Mouse (Mus musculus) thymus, adult 2 months (tissue): ENCODE measurements around the gene Gna12. TPM values are rescaled to one million over a fixed set of nuclear protein-coding genes. Genes with fewer than 3 reads are reported as not detected.
A peak's percentile ranks its signal among the peaks of the same experiment; 100 is the strongest.

Experiments
- DNase-seq: peaks from one replicate; pipeline ENCODE4 v3.0.0; 2021
- H3K27ac ChIP-seq: fragments of 200-500 bp; 2 replicates; pipeline ENCODE4 v1.5.1; 2012; ENCODE audit warnings: low read length, control low read depth; ENCODE audit not compliant: control insufficient read depth, insufficient read depth
- H3K27me3 ChIP-seq: fragments of 200-500 bp; 2 replicates; pipeline ENCODE4 v1.6.1; 2012; ENCODE audit warnings: mild to moderate bottlenecking, low read length, moderate library complexity, mixed read lengths; ENCODE audit not compliant: control insufficient read depth, insufficient read depth
- H3K36me3 ChIP-seq: fragments of 200-500 bp; 2 replicates; pipeline ENCODE4 v1.6.1; 2012; ENCODE audit warnings: mild to moderate bottlenecking, low read length, moderate library complexity; ENCODE audit not compliant: control insufficient read depth, insufficient read depth
- H3K4me1 ChIP-seq: fragments of 200-500 bp; replicated peaks from 2 replicates; pipeline ENCODE4 v1.6.1; 2012; ENCODE audit warnings: low read length; ENCODE audit not compliant: control insufficient read depth, insufficient read depth
- H3K4me3 ChIP-seq: fragments of 200-500 bp; 2 replicates; pipeline ENCODE4 v1.5.1; 2012; ENCODE audit warnings: mild to moderate bottlenecking, low read length, control low read depth, moderate library complexity; ENCODE audit not compliant: control insufficient read depth, insufficient read depth
- CTCF ChIP-seq: fragments of 200-500 bp; IDR thresholded peaks from 2 replicates; pipeline ENCODE4 v1.5.1; 2012; ENCODE audit warnings: mild to moderate bottlenecking, control low read depth, low read length, moderate library complexity, borderline replicate concordance; ENCODE audit not compliant: control insufficient read depth, poor library complexity, insufficient read depth; ENCODE audit errors: extremely low read depth
- POLR2A ChIP-seq: fragments of 200-500 bp; IDR thresholded peaks from 2 replicates; pipeline ENCODE4 v1.6.1; 2012; ENCODE audit warnings: mild to moderate bottlenecking, low read length, control low read depth, moderate library complexity; ENCODE audit not compliant: control insufficient read depth, poor library complexity, insufficient read depth; ENCODE audit errors: extremely low read depth
- WGBS: fragments of 180-500 bp; shearing (Covaris S2); methylation state at CpG from one replicate; pipeline ENCODE4 v1.1.7; 2018; 5-methylcytosine and 5-hydroxymethylcytosine counted together
- polyA plus RNA-seq: library from polyadenylated mRNA; depleted of rRNA; stranded (reverse); fragments of >200 nt; gene quantifications from 2 replicates; pipeline ENCODE4 v1.2.3, GENCODE M21; 2012

Gene Gna12
- polyA plus RNA-seq, 1 experiment = 69.0 TPM

DNA sequence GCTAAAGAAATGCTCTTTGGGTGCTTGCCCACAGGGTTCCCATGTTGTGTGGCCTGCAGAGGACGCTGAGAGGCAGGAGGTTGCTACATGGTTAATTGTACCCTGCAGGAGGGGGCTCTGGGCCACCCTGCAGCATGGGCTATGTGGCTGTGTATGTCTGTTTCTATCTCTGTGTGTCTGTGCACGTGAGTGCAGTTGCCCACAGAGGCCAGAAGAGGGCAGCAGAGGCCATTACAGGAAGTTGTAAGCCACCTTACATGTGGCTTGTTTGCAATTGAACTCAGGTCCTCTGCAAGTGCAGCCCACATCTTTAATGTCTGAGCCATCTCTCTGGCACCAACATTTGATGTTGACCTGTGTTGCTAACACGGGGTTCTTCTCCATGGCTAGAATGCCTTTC lies 77.6 kb downstream of the Gna12 start:
- Histone ChIP-seq H3K4me3 (no peak overlapping the region), H3K4me1 (peaks cover 9% of the 10 kb centered on the region; the same call in 1 of the 2 replicates), H3K36me3 (no peaks in the 10 kb centered on the region), H3K27me3 (no peaks in the 10 kb centered on the region), H3K27ac (no peak overlapping the region)
- TF ChIP-seq POLR2A (no peak), CTCF (no peak)
- 96% methylated on average over 3 of the region's 3 CpGs for WGBS
- DNase-seq = no peak

DNA sequence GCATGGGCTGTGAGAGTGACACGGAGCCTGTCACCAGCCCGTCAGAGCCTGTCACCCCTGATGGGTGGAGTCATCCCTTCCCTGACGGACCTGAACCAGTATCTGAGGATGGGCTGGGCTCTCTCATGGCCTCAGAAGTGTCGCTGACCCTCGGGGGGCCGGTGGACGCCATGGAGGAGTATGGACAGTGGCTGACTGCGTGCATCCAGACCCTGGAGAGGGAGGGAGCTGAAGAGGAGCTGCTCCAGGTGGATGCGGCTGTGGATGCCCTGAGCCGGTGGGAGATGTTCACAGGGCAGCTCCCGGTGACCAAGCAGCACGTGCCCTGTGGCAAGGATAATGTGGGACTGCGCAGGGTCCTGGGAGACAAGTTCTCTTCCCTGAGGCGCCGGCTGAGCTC lies 78.2 kb downstream of the Gna12 start:
- 95% methylated on average over 15 of the region's 15 CpGs for WGBS
- no peak overlapping the region for H3K4me3 ChIP-seq
- no peak for DNase-seq
- TF ChIP-seq CTCF (no peak), POLR2A (no peak)
- H3K4me1 ChIP-seq = peaks cover 9% of the 10 kb centered on the region; the same call in 1 of the 2 replicates
- no peak overlapping the region for H3K27ac ChIP-seq
- H3K27me3 ChIP-seq = no peaks in the 10 kb centered on the region
- no peaks in the 10 kb centered on the region for H3K36me3 ChIP-seq

DNA sequence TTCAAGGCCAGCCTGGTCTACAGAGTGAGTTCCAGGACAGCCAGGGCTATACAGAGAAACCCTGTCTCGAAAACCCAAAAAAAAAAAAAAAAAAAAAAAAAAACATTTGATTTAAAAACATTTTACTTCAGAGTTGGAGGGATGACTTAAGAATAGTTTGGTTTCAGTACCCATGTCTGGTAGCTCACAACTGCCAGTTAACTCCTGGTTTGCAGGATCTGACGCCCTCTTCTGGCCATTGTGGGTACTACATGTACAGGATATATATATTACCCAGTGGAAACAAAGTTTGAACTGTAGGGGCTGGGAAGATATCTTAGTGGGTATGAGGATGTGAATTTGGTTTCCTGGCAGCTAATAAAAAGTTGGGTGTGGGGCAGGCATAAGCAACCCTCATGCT lies 79.3 kb downstream of the Gna12 start:
- Histone ChIP-seq H3K4me1 (peaks cover 9% of the 10 kb centered on the region; the same call in 1 of the 2 replicates), H3K27ac (no peak overlapping the region), H3K27me3 (no peaks in the 10 kb centered on the region), H3K36me3 (no peaks in the 10 kb centered on the region), H3K4me3 (no peak overlapping the region)
- TF ChIP-seq CTCF = no peak
- TF ChIP-seq POLR2A = no peak
- peak; percentile 34 for DNase-seq
- WGBS = 0% methylated on average over 1 of the region's 2 CpGs

DNA sequence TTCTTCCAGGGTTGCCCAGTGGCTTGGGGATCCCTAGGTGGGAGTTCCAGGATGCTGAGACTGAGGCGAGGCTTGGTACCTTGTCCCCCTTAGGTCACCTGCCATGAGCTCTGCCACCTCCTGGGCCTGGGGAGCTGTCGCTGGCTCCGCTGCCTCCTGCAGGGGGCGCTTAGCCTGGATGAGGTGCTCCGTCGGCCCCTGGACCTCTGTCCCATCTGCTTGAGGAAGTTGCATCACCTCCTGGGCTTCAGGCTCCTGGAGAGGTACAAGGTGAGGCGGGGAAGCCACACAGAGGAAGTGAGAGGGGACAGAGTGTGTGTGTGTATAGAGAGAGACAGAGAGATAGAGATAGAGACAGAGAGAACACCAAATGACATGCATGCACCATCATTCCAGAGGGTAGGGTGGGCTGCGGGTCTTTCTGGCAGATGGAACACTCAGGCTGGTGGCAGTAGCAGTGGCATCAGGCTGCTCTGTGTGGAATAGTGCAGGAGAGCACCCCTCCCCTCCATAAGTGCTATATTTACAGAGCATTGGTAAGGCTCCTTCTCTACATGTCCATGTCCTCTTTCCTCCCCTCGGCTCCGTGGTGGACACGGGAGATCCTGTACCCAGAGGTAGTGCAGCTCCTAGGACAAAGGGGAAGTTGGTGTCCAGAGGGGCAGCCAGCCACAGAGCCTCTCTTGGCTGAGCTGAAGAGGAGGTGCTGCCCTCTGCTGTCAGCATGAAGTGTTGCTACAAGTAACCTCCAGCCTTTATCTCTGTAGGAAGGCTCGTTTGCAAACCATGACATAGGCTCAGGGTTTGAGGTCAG lies 81.0 kb downstream of the Gna12 start:
- Histone ChIP-seq H3K27me3 (no peaks in the 10 kb centered on the region), H3K4me3 (0 out of 2 replicates have a peak overlapping the region, but pooled peaks have one; percentile 7), H3K4me1 (peaks cover 9% of the 10 kb centered on the region; the same call in 1 of the 2 replicates), H3K36me3 (no peaks in the 10 kb centered on the region), H3K27ac (no peak overlapping the region)
- 10% methylated on average over 12 of the region's 12 CpGs for WGBS
- peak; percentile 60 for DNase-seq
- TF ChIP-seq POLR2A = no peak
- peak; percentile 76; the same call in 1 of the 2 replicates for TF ChIP-seq CTCF

DNA sequence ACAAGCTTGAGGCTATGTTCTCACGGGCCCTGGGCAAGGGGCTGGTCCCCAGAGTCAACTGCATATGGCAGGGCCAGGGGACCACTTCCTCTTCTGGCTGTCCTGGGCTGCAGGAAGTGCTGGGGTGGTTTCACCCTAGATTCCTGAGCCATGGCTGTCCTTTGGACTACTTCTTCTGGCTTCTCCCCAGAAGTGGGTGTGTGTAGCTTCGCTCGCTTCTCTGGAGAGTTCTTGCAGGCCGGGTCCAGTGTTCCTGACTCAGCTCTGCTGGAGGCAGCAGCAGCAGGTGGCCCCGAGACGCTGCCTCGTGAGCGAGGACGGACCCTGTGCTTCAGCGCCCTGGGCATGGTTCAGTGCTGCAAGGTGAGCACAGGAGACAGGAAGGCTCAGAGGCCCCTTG lies 81.8 kb downstream of the Gna12 start:
- DNase-seq = no peak
- 67% methylated on average over 10 of the region's 10 CpGs for WGBS
- Histone ChIP-seq H3K27ac (no peak overlapping the region), H3K27me3 (no peaks in the 10 kb centered on the region), H3K4me3 (no peak overlapping the region), H3K36me3 (no peaks in the 10 kb centered on the region), H3K4me1 (peaks cover 9% of the 10 kb centered on the region; the same call in 1 of the 2 replicates)
- no peak for TF ChIP-seq CTCF
- TF ChIP-seq POLR2A = no peak

DNA sequence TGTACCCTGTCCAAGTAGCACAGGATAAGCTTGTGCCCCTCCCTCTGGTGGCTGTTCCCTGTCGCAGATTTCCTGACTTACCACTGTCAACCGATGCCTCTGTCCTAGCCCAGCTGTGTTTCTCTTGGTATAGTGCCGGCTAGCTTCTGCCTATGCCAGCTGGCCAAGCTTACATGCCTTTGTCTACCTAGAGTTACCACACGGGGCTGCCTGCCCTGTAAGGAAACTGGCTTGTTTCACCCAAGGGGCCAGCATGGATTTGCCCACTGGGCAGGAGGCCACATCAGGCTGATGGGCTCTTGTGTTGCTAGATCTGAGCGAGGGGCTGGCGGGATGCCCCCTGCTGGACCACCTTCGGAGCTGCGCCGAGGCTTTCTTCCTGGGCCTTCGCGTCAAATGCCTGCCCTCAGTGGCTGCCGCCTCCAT lies 86.5 kb downstream of the Gna12 start:
- no peak overlapping the region for H3K27ac ChIP-seq
- no peak overlapping the region for H3K4me3 ChIP-seq
- H3K4me1 ChIP-seq = peaks cover under 1% of the 10 kb centered on the region; the same call in 1 of the 2 replicates
- TF ChIP-seq POLR2A (no peak), CTCF (0 out of 2 replicates have a peak, but pooled peaks have one; percentile 32)
- 63% methylated on average over 12 of the region's 12 CpGs for WGBS
- H3K27me3 ChIP-seq = no peaks in the 10 kb centered on the region
- no peaks in the 10 kb centered on the region for H3K36me3 ChIP-seq
- peak; percentile 13 for DNase-seq

DNA sequence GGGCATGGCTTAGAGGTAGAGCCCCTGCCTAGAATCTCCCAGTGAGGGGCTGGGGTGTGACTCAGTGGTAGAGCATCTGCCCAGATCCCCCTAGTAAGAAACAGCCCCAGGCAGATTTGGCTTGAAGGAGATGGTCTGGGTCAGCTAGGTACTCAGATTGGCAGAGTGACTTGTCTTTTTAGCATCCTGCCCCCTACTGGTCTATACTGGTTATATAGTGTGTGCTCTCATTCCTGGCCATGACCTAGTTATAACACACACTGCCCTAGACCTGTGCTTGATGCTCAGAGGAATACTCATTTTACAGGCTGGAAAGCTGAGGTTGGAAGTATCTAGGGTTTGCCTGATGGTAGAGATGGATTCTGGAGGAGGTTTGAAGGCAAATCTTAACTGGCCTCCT lies 88.4 kb downstream of the Gna12 start:
- Histone ChIP-seq H3K27ac (no peak overlapping the region), H3K27me3 (no peaks in the 10 kb centered on the region), H3K36me3 (no peaks in the 10 kb centered on the region), H3K4me1 (peaks cover 11% of the 10 kb centered on the region), H3K4me3 (no peak overlapping the region)
- no peak for DNase-seq
- TF ChIP-seq POLR2A (no peak), CTCF (no peak)
